Mouse (Mus musculus) Muller cell, postnatal 12 days (primary cell): ENCODE measurements around the gene Rtn4rl1.
"Not testable (repeated sequence)": the region's sequence is repeated elsewhere in the genome, so short reads cannot be mapped to it uniquely, and the experiment has no call there.

ENCODE experiments used
- DNase-seq: peaks from one replicate; pipeline ENCODE4 v3.0.0-alpha.2; 2015; ENCODE audit errors: inconsistent ontology term

Rtn4rl1 gene

GRCm38 (mm10) chr11:75165441-75166192 is 28.0 kb upstream of the Rtn4rl1 start:
- peak; percentile 72 for DNase-seq

GRCm38 (mm10) chr11:75166193-75166842 is 27.3 kb upstream of the Rtn4rl1 start:
- DNase-seq: no peak

DNA sequence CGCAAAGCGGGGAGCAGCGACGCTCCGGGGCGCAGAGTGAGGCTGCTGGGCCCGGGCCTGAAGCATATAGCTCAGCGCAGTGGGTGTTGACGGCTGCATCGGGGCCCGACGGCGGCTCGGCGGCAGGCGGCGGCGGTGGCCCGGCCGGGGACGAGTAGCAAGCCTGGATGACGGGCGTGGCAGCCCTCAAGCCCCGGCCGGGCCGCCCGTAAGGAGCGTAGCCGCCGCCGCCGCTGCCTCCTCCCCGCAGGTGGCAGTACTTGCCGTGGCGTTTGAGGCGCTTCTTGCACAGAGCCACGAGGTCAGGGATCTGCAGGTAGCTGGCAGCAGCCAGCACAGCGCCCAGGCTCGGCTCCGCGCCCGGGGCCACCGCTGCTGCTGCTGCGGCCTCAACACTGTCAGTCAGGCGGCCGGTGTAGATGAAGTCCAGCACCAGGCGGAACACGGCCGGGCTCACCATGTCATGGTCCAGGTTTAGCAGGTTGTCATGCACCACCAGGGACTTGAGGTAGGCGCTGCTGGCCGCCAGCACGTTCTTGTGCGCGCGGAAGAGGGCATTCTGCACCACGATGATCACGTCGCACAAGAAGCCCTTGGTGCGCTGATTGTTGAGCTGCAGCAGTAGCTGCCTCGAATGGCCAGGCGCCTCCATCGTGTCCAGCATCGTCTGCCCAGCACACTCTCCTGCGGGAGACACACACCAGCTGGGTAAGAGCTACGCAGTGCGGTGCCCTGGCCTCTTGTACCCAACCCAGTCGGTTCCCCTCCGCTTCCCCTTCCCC is 26.5 kb upstream of the Rtn4rl1 start:
- DNase-seq: peak; percentile 71

- DNase-seq: no peak
Observed at GRCm38 (mm10) chr11:75167643-75168589, 25.7 kb upstream of the Rtn4rl1 start.

GRCm38 (mm10) chr11:75168590-75169361 is 24.8 kb upstream of the Rtn4rl1 start:
- DNase-seq: peak; percentile 90

DNA sequence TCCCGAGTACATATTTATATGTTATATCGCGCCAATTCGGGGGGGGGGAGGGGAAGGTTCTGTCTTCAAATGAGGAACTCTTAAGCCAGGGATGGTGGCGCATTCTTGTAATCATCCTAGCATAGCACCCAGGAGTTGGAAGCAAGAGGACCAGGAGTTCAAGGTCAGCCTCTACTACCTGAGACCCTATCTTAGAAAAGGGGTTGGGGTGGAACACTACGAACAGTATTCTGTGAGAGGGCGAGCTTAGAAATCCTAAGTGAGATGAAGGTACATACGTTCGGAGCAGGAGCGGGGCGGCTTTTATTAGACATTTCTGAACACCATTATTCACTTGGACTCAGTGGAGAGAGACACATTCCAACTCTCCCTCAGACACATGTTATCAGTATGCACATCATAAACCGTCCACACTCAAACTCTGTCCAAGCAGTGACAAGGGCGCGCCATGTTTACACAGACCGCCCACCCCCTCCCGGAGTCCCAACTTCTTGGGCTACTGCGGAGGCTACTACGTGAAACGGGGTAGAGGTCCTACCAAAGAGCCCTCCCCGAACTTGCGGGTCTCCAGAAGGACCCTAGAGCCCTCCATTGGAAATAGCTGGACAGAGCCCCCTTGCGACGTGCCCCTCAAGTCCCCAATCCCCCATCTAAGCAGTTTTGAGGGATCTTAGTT is 24.0 kb upstream of the Rtn4rl1 start, which contains the start of gene Hic1:
Gene Hic1 (minus strand): TSS at position 115 of the 676 bp plus-strand sequence.
- DNase-seq: peak; percentile 68

GRCm38 (mm10) chr11:75170136-75170751 is 23.3 kb upstream of the Rtn4rl1 start:
- DNase-seq: peak; percentile 97

GRCm38 (mm10) chr11:75171186-75171865 is 22.3 kb upstream of the Rtn4rl1 start:
- DNase-seq: no peak

- DNase-seq: peak; percentile 61
Observed at GRCm38 (mm10) chr11:75172151-75173094, 21.2 kb upstream of the Rtn4rl1 start.

- DNase-seq: peak; percentile 95
Observed at GRCm38 (mm10) chr11:75173095-75173798, 20.3 kb upstream of the Rtn4rl1 start.

DNA sequence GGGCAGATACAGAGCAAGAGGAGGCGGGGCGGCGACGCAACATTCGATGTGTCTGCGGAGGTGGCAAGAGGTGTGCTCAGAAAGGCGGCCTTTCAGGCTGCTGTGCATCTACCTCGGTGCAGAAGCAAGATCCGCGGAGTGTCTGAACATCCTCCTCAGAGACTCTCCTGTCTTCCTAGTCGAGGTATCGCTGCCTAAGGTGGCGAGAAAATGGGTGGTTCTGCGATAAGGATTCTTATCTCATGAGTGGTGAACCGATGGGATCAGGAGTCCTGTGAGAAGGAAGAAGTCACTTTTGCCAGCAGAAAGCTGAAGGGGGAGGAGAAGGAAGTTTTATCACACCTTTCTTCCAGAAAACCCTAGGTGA is 19.8 kb upstream of the Rtn4rl1 start:
- DNase-seq: no peak

DNA sequence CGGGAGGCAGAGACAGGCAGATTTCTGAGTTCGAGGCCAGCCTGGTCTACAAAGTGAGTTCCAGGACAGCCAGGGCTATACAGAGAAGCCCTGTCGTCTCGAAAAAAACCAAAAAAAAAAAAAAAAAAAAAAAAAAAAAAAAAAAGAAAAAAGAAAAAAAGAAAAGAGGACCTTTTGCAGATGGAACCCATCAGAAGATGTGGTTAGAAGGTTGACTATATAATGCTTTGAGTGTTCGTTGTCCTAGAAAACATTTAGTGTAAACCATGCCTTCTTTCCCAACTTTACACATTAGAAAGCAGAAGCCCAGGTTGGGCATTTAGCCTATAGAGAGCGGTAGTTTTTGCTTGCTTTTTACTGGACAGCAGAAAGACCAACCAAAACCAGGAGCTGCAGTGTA is 19.0 kb upstream of the Rtn4rl1 start:
- not testable (repeated sequence) for DNase-seq

DNA sequence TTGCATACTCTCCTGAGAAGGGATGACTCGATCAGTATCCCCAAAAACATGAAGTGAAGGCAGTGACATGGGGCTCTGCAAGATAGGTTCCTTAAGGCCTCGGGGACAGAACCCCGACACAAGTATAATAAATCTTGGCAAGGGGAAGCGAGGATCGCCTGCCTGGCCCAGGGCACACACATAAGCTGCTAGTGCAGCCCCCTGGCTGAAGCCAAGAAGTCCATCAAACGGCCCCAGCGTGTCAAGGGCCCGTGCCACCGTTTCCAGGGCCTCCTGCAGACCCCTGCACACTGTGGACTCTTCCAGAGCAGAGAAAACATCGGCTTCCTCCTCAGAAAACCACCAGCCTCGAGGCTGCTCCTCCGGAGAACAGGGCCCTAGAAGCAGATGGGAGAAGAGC is 15.6 kb upstream of the Rtn4rl1 start:
- DNase-seq: no peak

- peak; percentile 93 for DNase-seq
Observed at GRCm38 (mm10) chr11:75178672-75179208, 14.8 kb upstream of the Rtn4rl1 start, which contains the start of gene Ovca2. Ovca2 (minus strand) TSS chr11:75178835.

GRCm38 (mm10) chr11:75183917-75184570 is 9.5 kb upstream of the Rtn4rl1 start:
- no peak for DNase-seq

DNA sequence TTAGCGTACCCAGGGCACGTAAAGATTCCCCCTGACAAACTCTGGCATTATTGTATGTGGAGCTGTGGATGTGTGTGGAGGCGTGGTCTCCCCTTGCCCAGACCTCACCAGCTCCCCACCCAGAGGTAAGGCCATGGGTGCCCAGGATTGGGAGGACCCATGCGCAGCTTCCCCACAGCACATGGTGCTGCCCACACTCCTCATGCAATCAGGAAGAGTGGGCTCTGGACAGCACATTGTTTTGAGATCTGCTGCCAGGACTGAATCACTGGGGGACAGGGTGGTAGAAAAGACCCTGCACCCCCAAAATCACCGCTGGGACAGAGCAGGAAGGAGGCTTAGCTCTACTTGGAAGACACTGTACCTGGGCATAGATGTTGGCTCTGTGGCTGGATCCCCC is 9.0 kb upstream of the Rtn4rl1 start:
- no peak for DNase-seq
